Mouse (Mus musculus): Measurements from ENCODE around the gene 1190005I06Rik. TPM values are rescaled to one million over a fixed set of nuclear protein-coding genes. Genes with fewer than 3 reads are reported as not detected.

Gene 1190005I06Rik
- polyA plus RNA-seq, 2 experiments, result 0.28 to 0.86 TPM

DNA sequence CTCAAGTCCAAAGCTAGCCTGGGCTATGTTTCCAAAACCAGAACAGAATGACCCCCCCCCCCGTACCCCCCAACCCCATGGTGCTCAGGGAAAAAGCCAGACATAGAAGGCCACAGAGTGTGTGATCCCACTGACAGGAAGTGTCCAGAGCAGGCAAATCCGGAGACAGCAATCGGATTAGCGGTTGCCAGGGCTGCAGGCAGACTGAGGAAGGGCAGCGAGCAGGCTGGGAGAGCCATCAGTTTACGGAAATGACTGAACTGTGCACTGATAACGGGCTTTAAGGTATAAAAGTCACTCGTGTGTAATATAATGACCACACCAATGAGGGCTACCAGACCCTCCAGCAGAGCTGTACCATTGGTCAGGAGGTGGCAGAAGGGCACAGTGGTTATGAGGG lies 6.2 kb downstream of the 1190005I06Rik start:
- TF ChIP-seq EP300 (IDR thresholded peaks at IDR 0.05; ENCODE audit: low read depth), result no peak
- no peak for TF ChIP-seq CTCF (IDR thresholded peaks at IDR 0.05; ENCODE audit: low read depth)
- Histone ChIP-seq H3K27ac (no peak overlapping the region), H3K36me3 (replicated peaks; ENCODE audit: control insufficient read depth, insufficient read depth, low read depth) (no peaks in the 10 kb centered on the region), H3K9ac (replicated peaks) (no peak overlapping the region), H3K9me3 (ENCODE audit: control insufficient read depth, low read length) (no peaks in the 10 kb centered on the region), H3K4me2 (ENCODE audit: low read depth) (no peak overlapping the region), H3K4me1 (replicated peaks; ENCODE audit: control insufficient read depth in 2 of 2, insufficient read depth in 2 of 2, low read length in 1 of 2) (no peaks in the 10 kb centered on the region), H3K4me3 (ENCODE audit: insufficient read depth in 1 of 2, low read depth in 2 of 2, low read length in 2 of 2) (no peak overlapping the region), H3K27me3 (ENCODE audit: control insufficient read depth, insufficient read depth, low read length) (no peaks in the 10 kb centered on the region)
- WGBS (ENCODE audit: insufficient replicate concordance), result 20% methylated on average over 8 of the region's 8 CpGs
- ATAC-seq (ENCODE audit: insufficient read depth) (no peak), DNase-seq (ENCODE audit: low read depth in 3 of 3, low spot score in 3 of 3) (no peak)

DNA sequence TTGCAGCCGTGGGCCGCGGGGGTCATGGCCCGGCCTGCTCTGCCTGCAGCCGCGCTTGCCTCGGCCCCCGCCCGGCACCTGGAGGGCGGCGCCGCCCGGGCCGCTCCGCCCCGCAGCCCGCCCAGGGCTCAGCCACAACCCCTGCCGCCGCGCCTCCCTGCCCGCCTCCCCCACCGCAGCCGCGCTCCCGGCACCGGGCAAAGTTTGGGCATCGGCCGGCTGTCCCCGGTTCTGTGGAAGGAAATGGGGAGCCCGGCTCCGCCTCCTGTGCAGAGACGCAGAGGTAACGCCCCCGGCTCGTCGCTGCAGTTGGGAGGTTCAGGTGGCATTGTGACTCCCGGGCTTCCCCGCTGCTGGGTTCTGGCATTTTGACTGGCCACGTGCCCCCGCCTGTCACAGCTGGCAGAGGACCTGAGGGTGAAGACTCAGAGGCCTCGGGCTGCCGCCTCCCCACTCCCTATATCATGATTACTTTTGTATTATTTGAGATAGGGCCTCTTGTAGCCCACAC lies 13.0 kb downstream of the 1190005I06Rik start:
- Histone ChIP-seq H3K4me1 (replicated peaks; ENCODE audit: control insufficient read depth in 2 of 2, insufficient read depth in 2 of 2, low read length in 1 of 2) (no peaks in the 10 kb centered on the region), H3K27me3 (ENCODE audit: control insufficient read depth, insufficient read depth, low read length) (peaks cover 24% of the 10 kb centered on the region), H3K4me2 (ENCODE audit: low read depth) (peak overlapping the region; percentile 75), H3K9me3 (ENCODE audit: control insufficient read depth, low read length) (no peaks in the 10 kb centered on the region), H3K36me3 (replicated peaks; ENCODE audit: control insufficient read depth, insufficient read depth, low read depth) (no peaks in the 10 kb centered on the region), H3K4me3 (ENCODE audit: insufficient read depth in 1 of 2, low read depth in 2 of 2, low read length in 2 of 2) (peak overlapping the region; percentile 40 to 48), H3K9ac (replicated peaks) (no peak overlapping the region; the same call in none of the 2 replicates), H3K27ac (no peak overlapping the region)
- ATAC-seq (ENCODE audit: insufficient read depth) (peak; percentile 59), DNase-seq (ENCODE audit: low read depth in 3 of 3, low spot score in 3 of 3) (no peak)
- WGBS (ENCODE audit: insufficient replicate concordance), result 1% methylated on average over 37 of the region's 42 CpGs
- no peak for TF ChIP-seq EP300 (IDR thresholded peaks at IDR 0.05; ENCODE audit: low read depth)
- no peak for TF ChIP-seq CTCF (IDR thresholded peaks at IDR 0.05; ENCODE audit: low read depth)

DNA sequence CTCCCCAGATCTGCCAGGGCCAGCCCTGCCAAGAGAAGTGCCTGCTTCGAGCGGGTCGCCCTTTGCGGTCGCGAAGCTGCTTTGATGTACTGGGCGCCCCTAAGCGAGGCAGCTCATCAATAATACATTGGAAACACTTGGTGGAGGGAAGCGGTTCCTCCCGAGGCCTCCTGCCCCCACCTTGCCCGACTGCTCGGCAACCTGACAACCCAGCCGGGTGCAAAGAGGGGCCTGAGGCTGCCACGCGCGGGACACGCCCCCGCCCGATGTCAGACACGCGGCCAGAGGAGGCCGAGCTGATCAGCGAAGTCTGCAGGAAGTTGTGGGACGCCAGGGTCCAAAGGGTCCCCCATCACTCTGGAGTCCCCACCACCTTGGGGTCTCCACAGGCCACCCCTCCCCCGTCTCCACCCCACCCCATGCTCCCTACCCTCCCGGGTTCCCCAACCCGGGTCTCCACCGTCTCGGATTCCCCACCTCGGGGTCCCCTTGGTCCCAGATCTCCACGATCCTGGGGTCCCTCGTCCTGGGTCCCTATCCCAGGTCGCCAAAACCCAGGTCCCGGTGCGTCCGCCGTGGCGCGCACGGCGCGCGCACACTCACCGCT lies 13.7 kb downstream of the 1190005I06Rik start:
- peaks cover 24% of the 10 kb centered on the region for H3K27me3 ChIP-seq (ENCODE audit: control insufficient read depth, insufficient read depth, low read length)
- peak overlapping the region; percentile 75 for H3K4me2 ChIP-seq (ENCODE audit: low read depth)
- peak; percentile 16; the same call in 1 of the 2 replicates for ATAC-seq (ENCODE audit: insufficient read depth)
- no peaks in the 10 kb centered on the region for H3K4me1 ChIP-seq (replicated peaks; ENCODE audit: control insufficient read depth in 2 of 2, insufficient read depth in 2 of 2, low read length in 1 of 2)
- under 1% methylated on average over 44 of the region's 44 CpGs for WGBS (ENCODE audit: insufficient replicate concordance)
- no peaks in the 10 kb centered on the region for H3K9me3 ChIP-seq (ENCODE audit: control insufficient read depth, low read length)
- no peak for DNase-seq (ENCODE audit: low read depth in 3 of 3, low spot score in 3 of 3)
- H3K4me3 ChIP-seq (ENCODE audit: insufficient read depth in 1 of 2, low read depth in 2 of 2, low read length in 2 of 2), result peak overlapping the region; percentile 40 to 48
- TF ChIP-seq EP300 (IDR thresholded peaks at IDR 0.05; ENCODE audit: low read depth) (no peak), CTCF (IDR thresholded peaks at IDR 0.05; ENCODE audit: low read depth) (no peak)
- H3K27ac ChIP-seq, result no peak overlapping the region
- H3K9ac ChIP-seq (replicated peaks), result no peak overlapping the region; the same call in 1 of the 2 replicates
- H3K36me3 ChIP-seq (replicated peaks; ENCODE audit: control insufficient read depth, insufficient read depth, low read depth), result no peaks in the 10 kb centered on the region

DNA sequence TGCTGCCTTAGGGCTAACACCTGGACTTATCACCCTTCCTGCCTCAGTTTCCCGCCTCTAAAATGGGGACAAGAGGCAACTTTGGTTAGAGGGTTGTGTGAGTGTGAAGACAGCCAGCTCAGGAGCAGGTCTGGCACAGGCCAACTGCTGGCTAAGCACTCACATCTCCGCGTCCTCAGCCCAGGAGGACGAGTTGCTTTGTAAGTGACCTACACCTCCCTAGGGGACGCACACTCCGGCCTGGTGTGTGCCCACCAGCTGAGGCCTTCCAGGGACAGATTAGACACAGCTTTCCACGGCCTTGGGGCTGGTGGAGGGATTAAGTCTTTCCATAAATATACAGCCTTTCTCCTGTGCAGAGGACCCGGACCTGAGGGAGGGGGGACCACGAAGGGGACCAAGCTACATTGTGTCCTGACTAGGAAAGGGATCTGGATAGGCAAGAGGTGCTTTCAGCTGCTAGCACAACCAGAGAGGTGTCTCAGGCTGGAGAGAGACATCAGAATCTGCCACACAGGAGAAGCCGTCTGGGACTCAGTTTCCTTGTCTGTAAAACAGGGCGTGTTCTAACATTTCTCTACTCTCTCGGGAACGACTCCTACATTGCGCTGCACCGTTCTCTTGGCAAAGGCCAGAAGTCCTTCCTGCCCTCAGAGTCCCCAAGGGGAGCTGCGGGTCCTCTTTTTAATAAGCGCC lies 14.3 kb downstream of the 1190005I06Rik start:
- TF ChIP-seq CTCF (IDR thresholded peaks at IDR 0.05; ENCODE audit: low read depth) (no peak), EP300 (IDR thresholded peaks at IDR 0.05; ENCODE audit: low read depth) (no peak)
- no peaks in the 10 kb centered on the region for H3K4me1 ChIP-seq (replicated peaks; ENCODE audit: control insufficient read depth in 2 of 2, insufficient read depth in 2 of 2, low read length in 1 of 2)

More for the DNA sequence above, 14.3 kb downstream of the 1190005I06Rik start:
- WGBS (ENCODE audit: insufficient replicate concordance), result 39% methylated on average over 17 of the region's 17 CpGs
- peaks cover 24% of the 10 kb centered on the region for H3K27me3 ChIP-seq (ENCODE audit: control insufficient read depth, insufficient read depth, low read length)
- ATAC-seq (ENCODE audit: insufficient read depth) (no peak), DNase-seq (ENCODE audit: low read depth in 3 of 3, low spot score in 3 of 3) (no peak)
- no peak overlapping the region for H3K4me3 ChIP-seq (ENCODE audit: insufficient read depth in 1 of 2, low read depth in 2 of 2, low read length in 2 of 2)
- no peaks in the 10 kb centered on the region for H3K36me3 ChIP-seq (replicated peaks; ENCODE audit: control insufficient read depth, insufficient read depth, low read depth)
- no peaks in the 10 kb centered on the region for H3K9me3 ChIP-seq (ENCODE audit: control insufficient read depth, low read length)
- no peak overlapping the region for H3K27ac ChIP-seq
- H3K9ac ChIP-seq (replicated peaks), result no peak overlapping the region
- H3K4me2 ChIP-seq (ENCODE audit: low read depth), result peak overlapping the region; percentile 75

Measured in liver, embryonic 14.5 days (tissue).